Mouse (Mus musculus) forebrain, postnatal 0 days (tissue): ENCODE measurements at regions not wholly inside any gene's neighbourhood (a gene's known extent, or its start where the extent isn't known, plus 50 kb on each side); places are given as distances from the start of the nearest gene placed in this dataset.

ENCODE experiments used
- ATAC-seq: fragments of 200-750 bp; cut with Nextera tagmentation; 2 replicates; pipeline ENCODE4 v1.8.0; 2017; ENCODE audit warnings: mild to moderate bottlenecking, moderate library complexity
- DNase-seq: peaks from one replicate; pipeline ENCODE4 v3.0.0-alpha.2; 2015
- H3K27ac ChIP-seq: fragments of 300-500 bp; sonication (generic); 2 replicates; pipeline ENCODE4 v1.5.1; 2014; ENCODE audit warnings: low read depth, mild to moderate bottlenecking, antibody characterized with exemption, low read length, moderate library complexity, mixed read lengths
- H3K27me3 ChIP-seq: fragments of 300-500 bp; sonication (generic); 2 replicates; pipeline ENCODE4 v1.6.1; 2014; ENCODE audit warnings: mild to moderate bottlenecking, low read length, mixed read lengths; ENCODE audit not compliant: insufficient read depth
- H3K36me3 ChIP-seq: fragments of 300-500 bp; sonication (generic); 2 replicates; pipeline ENCODE4 v1.6.1; 2014; ENCODE audit warnings: mild to moderate bottlenecking, moderate library complexity; ENCODE audit not compliant: insufficient read depth
- H3K4me1 ChIP-seq: fragments of 300-500 bp; sonication (generic); 2 replicates; pipeline ENCODE4 v1.6.1; 2014; ENCODE audit warnings: antibody characterized with exemption; ENCODE audit not compliant: insufficient read depth
- H3K4me2 ChIP-seq: fragments of 300-500 bp; sonication (generic); 2 replicates; pipeline ENCODE4 v1.6.1; 2014; ENCODE audit warnings: low read depth, mild to moderate bottlenecking, moderate library complexity
- H3K4me3 ChIP-seq: fragments of 300-500 bp; sonication (generic); 2 replicates; pipeline ENCODE4 v1.5.1; 2014; ENCODE audit warnings: low read depth, low read length, mixed read lengths
- H3K9ac ChIP-seq: fragments of 300-500 bp; sonication (generic); 2 replicates; pipeline ENCODE4 v1.6.1; 2014; ENCODE audit warnings: mild to moderate bottlenecking
- H3K9me3 ChIP-seq: fragments of 300-500 bp; sonication (generic); 2 replicates; pipeline ENCODE4 v1.6.1; 2016; ENCODE audit warnings: low read length
- CTCF ChIP-seq: sonication (generic); IDR thresholded peaks from 2 replicates; pipeline ENCODE4 v1.5.1; 2016; ENCODE audit warnings: antibody characterized with exemption, control low read depth, low read depth
- WGBS: fragments of 180-500 bp; shearing (Covaris S2); extraction: QIAGEN DNeasy Blood & Tissue Kit; methylation state at CpG from one replicate; pipeline ENCODE4 v1.1.7; 2014; 5-methylcytosine and 5-hydroxymethylcytosine counted together

- Histone ChIP-seq H3K27ac (no peak overlapping the region), H3K4me2 (no peak overlapping the region), H3K36me3 (no peaks in the 10 kb centered on the region), H3K4me3 (no peak overlapping the region), H3K9ac (no peak overlapping the region), H3K27me3 (no peaks in the 10 kb centered on the region), H3K4me1 (peaks cover 5% of the 10 kb centered on the region), H3K9me3 (no peaks in the 10 kb centered on the region)
- 43% methylated on average over 3 of the region's 3 CpGs for WGBS
- no peak for TF ChIP-seq CTCF
- ATAC-seq (no peak), DNase-seq (no peak)
Observed at GRCm38 (mm10) chr13:107475166-107475565, 453.2 kb upstream of the Kif2a start.

- no peaks in the 10 kb centered on the region for H3K9me3 ChIP-seq
- peak overlapping the region; percentile 39; the same call in 1 of the 2 replicates for H3K9ac ChIP-seq
- no peak for TF ChIP-seq CTCF
- H3K27me3 ChIP-seq = no peaks in the 10 kb centered on the region; the same call in 1 of the 2 replicates
- DNase-seq = peak; percentile 41
- H3K36me3 ChIP-seq = no peaks in the 10 kb centered on the region
- H3K4me2 ChIP-seq = peak overlapping the region; percentile 50
- peak; percentile 70 for ATAC-seq
- WGBS = 1% methylated on average over 13 of the region's 13 CpGs
- H3K27ac ChIP-seq = no peak overlapping the region
- peak overlapping the region; percentile 21 for H3K4me3 ChIP-seq
- H3K4me1 ChIP-seq = peaks cover 12% of the 10 kb centered on the region
Observed at GRCm38 (mm10) chr13:107469491-107470276, 447.8 kb upstream of the Kif2a start.

- Histone ChIP-seq H3K4me2 (no peak overlapping the region), H3K4me3 (no peak overlapping the region), H3K9ac (no peak overlapping the region), H3K27ac (no peak overlapping the region), H3K36me3 (no peaks in the 10 kb centered on the region), H3K9me3 (no peaks in the 10 kb centered on the region), H3K27me3 (no peaks in the 10 kb centered on the region), H3K4me1 (no peaks in the 10 kb centered on the region)
- WGBS = 93% methylated on average over 7 of the region's 7 CpGs
- DNase-seq (no peak), ATAC-seq (no peak)
- TF ChIP-seq CTCF = no peak
Observed at GRCm38 (mm10) chr13:107462791-107463190, 440.9 kb upstream of the Kif2a start.

- H3K9ac ChIP-seq = no peak overlapping the region
- TF ChIP-seq CTCF = peak; percentile 86
- ATAC-seq (peak; percentile 98), DNase-seq (peak; percentile 90)
- H3K9me3 ChIP-seq = no peaks in the 10 kb centered on the region
- no peaks in the 10 kb centered on the region for H3K4me1 ChIP-seq
- H3K4me2 ChIP-seq = no peak overlapping the region
- 8% methylated on average over 16 of the region's 16 CpGs for WGBS
- H3K4me3 ChIP-seq = no peak overlapping the region
- H3K27me3 ChIP-seq = no peaks in the 10 kb centered on the region
- no peak overlapping the region for H3K27ac ChIP-seq
- H3K36me3 ChIP-seq = no peaks in the 10 kb centered on the region
Observed at GRCm38 (mm10) chr13:107461048-107461912, 439.4 kb upstream of the Kif2a start.

- H3K27ac ChIP-seq = no peak overlapping the region
- no peak for TF ChIP-seq CTCF
- WGBS = 55% methylated on average over 4 of the region's 4 CpGs
- ATAC-seq = peak; percentile 10; the same call in 1 of the 2 replicates
- H3K4me3 ChIP-seq = no peak overlapping the region
- H3K9ac ChIP-seq = no peak overlapping the region
- DNase-seq = peak; percentile 72
- H3K9me3 ChIP-seq = no peaks in the 10 kb centered on the region
- no peaks in the 10 kb centered on the region for H3K4me1 ChIP-seq
- no peak overlapping the region for H3K4me2 ChIP-seq
- no peaks in the 10 kb centered on the region for H3K36me3 ChIP-seq
- no peaks in the 10 kb centered on the region for H3K27me3 ChIP-seq
Observed at GRCm38 (mm10) chr13:107458730-107459129, 436.8 kb upstream of the Kif2a start.

- no peak for DNase-seq
- ATAC-seq = no peak
- H3K4me2 ChIP-seq = no peak overlapping the region
- H3K4me1 ChIP-seq = no peaks in the 10 kb centered on the region
- no peaks in the 10 kb centered on the region for H3K27me3 ChIP-seq
- WGBS = 85% methylated on average over 10 of the region's 10 CpGs
- no peak for TF ChIP-seq CTCF
- H3K4me3 ChIP-seq = no peak overlapping the region
- no peaks in the 10 kb centered on the region for H3K36me3 ChIP-seq
- H3K9ac ChIP-seq = no peak overlapping the region
- H3K9me3 ChIP-seq = no peaks in the 10 kb centered on the region
- no peak overlapping the region for H3K27ac ChIP-seq
Observed at GRCm38 (mm10) chr13:107457270-107457669, 435.3 kb upstream of the Kif2a start.

GRCm38 (mm10) chr13:107456394-107456793, 434.5 kb upstream of the Kif2a start:
- H3K9ac ChIP-seq = no peak overlapping the region
- no peak for TF ChIP-seq CTCF
- H3K4me1 ChIP-seq = no peaks in the 10 kb centered on the region
- H3K36me3 ChIP-seq = no peaks in the 10 kb centered on the region
- no peaks in the 10 kb centered on the region for H3K9me3 ChIP-seq
- H3K27me3 ChIP-seq = no peaks in the 10 kb centered on the region
- DNase-seq (no peak), ATAC-seq (no peak)
- no peak overlapping the region for H3K4me3 ChIP-seq
- no peak overlapping the region for H3K4me2 ChIP-seq
- H3K27ac ChIP-seq = no peak overlapping the region
- WGBS = 82% methylated on average over 2 of the region's 2 CpGs
